Mouse (Mus musculus): Measurements from ENCODE around the gene Gm7697.
"Not testable (repeated sequence)": the region's sequence is repeated elsewhere in the genome, so short reads cannot be mapped to it uniquely, and the experiment has no call there.

Gene Gm7697

GRCm38 (mm10) chr8:69522876-69523275 lies at the start of gene Gm7697:
Gm7697 (minus strand) TSS chr8:69522976.
- DNase-seq (ENCODE audit: low read depth) = not testable (repeated sequence)

- not testable (repeated sequence) for DNase-seq (ENCODE audit: low read depth)
These were observed 28.5 kb upstream of the Gm7697 start for GRCm38 (mm10) chr8:69551249-69551648.

GRCm38 (mm10) chr8:69549556-69549955 lies 26.8 kb upstream of the Gm7697 start:
- not testable (repeated sequence) for DNase-seq (ENCODE audit: low read depth)

GRCm38 (mm10) chr8:69548114-69548513 lies 25.3 kb upstream of the Gm7697 start:
- not testable (repeated sequence) for DNase-seq (ENCODE audit: low read depth)

- DNase-seq (ENCODE audit: low read depth) = not testable (repeated sequence)
These were observed 24.4 kb upstream of the Gm7697 start for GRCm38 (mm10) chr8:69547208-69547607.

GRCm38 (mm10) chr8:69545020-69545419 lies 22.2 kb upstream of the Gm7697 start:
- DNase-seq (ENCODE audit: low read depth) = not testable (repeated sequence)

GRCm38 (mm10) chr8:69544511-69544910 lies 21.7 kb upstream of the Gm7697 start:
- not testable (repeated sequence) for DNase-seq (ENCODE audit: low read depth)

GRCm38 (mm10) chr8:69543984-69544383 lies 21.2 kb upstream of the Gm7697 start:
- DNase-seq (ENCODE audit: low read depth) = not testable (repeated sequence)

- DNase-seq (ENCODE audit: low read depth) = not testable (repeated sequence)
These were observed 18.0 kb upstream of the Gm7697 start for GRCm38 (mm10) chr8:69540764-69541163.

GRCm38 (mm10) chr8:69540331-69540730 lies 17.6 kb upstream of the Gm7697 start:
- not testable (repeated sequence) for DNase-seq (ENCODE audit: low read depth)

- not testable (repeated sequence) for DNase-seq (ENCODE audit: low read depth)
These were observed 47.8 kb downstream of the Gm7697 start for GRCm38 (mm10) chr8:69474946-69475345.

- not testable (repeated sequence) for DNase-seq (ENCODE audit: low read depth)
These were observed 69.3 kb downstream of the Gm7697 start, which contains the start of gene Gm9495 for GRCm38 (mm10) chr8:69453465-69453864. Gm9495 (minus strand) TSS chr8:69453565.
